Mouse (Mus musculus): ENCODE data around the gene S1pr2.
"Not testable (repeated sequence)": the region's sequence is repeated elsewhere in the genome, so short reads cannot be mapped to it uniquely, and the experiment has no call there.

The S1pr2 gene

DNA sequence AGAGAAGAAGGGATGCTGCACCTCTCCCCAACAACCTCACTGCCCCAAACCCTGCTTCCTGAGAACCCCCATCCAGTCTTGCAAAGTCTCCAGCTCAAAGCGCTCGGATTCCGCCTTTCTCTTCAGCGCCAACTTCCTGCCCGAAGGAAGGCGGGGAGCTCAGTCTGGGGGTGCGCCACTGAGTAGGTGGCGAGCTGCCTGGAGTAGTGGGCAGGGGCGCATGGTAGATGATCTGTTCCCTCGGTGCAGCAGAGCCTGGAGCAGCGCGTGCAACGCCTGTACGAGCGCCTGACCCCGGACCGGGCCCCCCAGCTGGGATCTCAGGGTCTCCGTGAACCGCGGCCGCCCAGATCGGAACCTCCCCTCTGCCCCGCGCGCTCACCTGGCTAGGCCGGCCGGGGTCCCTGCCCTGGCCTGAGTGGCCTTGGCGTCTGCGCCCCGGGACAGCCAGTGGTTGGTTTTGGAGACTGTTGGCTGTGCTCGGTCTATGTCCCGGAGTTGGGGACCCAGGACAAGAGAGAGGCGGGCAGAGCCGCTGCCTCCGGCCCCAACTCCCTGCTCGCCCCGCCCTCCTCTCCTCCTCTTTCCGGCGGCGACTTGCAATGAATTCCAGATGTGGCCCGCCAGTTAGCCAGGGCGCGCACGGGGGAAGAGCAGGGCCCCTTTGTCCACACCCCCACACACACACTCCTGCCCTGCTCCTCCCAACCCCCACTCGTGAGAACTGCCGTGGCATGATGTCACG, at the start of gene S1pr2:
Gene S1pr2 (minus strand): TSS at position 566 of the 745 bp plus-strand sequence.
- in situ Hi-C loops (cut with MboI; ENCODE audit: low sequenced_read_pairs), result no loop called here

DNA sequence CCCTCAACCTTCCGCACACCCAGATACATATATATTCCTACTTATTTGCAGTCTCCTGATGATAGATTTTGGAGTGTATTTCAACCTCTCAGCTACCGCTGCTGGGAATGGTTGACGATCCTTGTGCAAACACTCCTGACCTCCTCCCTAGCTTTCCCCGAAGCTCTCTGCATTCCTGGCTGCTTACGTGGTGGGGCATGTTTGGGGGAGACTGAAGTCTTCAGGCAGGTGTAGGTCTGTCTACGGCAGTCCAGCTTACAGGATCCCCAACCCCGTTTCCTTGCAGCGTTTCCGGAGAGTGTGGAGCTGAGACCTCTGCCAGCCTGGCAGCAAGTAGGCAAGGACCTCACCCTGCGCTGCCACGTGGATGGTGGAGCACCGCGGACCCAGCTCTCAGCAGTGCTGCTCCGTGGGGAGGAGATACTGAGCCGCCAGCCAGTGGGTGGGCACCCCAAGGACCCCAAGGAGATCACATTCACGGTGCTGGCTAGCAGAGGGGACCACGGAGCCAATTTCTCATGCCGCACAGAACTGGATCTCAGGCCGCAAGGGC, 48.8 kb upstream of the S1pr2 start:
- in situ Hi-C loops (cut with MboI; ENCODE audit: low sequenced_read_pairs), result no loop called here

DNA sequence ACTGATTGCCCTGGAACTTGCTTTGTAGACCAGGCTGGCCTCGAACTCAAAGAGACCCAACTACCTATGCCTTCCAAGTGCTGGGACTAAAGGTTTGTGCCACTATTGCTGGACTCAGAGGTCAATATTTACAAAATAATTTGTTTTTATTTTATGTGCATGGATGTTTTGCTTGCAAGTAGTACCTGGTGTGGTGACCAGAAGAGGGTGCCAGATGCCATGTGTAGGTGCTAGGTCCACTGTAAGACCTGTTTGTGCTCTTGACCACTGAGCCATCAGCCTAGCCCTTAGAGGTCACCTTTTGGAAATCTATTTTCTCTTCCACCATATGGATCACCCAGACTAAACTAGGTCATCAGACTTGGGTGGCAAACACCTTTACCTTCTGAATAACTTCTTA, 46.1 kb upstream of the S1pr2 start:
- in situ Hi-C loops (cut with MboI; ENCODE audit: low sequenced_read_pairs), result loop anchor here (5.0 kb wide), 1 partner anchor 120 kb away; no protein-coding TSS in a partner anchor

DNA sequence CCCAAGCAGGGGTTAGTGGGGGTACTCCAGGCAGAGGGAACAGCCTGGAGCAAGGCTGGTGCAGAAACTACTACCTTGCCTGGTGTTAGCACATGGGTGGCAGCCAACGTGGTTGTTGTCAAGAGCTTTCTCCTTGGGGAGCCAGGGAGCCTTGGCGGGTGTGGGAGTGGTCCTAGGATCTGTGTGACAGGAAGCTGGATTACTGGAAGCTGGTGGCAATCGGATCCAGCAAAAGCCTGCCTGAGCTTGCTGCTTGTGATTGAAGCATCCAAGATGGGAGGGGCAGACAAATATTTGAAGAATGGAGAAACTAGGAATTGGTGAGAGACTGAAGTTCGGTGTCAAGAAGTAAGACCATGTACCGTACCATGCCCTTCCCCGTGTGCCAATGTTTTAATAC, 45.7 kb upstream of the S1pr2 start:
- in situ Hi-C loops (cut with MboI; ENCODE audit: low sequenced_read_pairs), result loop anchor here (5.0 kb wide), 1 partner anchor 120 kb away; no protein-coding TSS in a partner anchor

DNA sequence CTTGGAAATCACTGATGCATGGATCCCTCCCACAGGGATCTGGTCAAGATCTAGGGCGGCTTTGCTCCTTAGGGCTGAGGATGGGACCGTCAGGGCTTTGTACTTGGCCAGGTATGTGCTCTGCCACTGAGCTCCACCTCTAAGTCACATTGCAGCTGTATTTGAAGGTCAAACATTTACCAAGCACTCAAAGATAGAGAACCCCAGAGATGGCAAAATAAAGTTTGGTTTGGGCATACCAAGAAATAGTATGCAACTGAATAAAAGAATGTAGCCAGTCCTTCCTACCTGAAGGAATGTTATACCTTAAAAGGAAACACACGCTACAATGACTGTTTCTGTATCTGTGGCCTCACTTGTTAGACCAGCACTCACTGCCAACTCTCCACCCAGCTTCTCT, 44.8 kb upstream of the S1pr2 start:
- in situ Hi-C loops (cut with MboI; ENCODE audit: low sequenced_read_pairs), result loop anchor here (5.0 kb wide), 1 partner anchor 121 kb away; no protein-coding TSS in a partner anchor

DNA sequence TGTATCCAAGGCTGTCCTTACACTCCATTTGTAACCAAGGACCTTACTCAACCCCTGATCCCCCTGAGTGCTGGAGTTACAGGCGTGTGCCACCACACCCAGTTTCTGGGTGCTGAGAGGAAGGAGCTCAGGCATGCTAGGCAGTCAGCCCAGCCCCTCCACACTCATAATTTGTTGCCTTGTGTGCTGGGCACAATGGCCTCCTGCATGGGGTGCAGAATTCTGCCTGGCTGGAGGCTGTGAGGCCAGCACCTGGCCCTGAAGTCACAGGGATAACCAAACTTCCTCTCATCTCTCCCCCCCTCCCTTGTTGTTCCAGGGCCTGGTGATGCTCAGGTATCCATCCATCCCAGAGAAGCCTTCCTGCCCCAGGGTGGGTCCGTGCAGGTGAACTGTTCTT, 42.0 kb upstream of the S1pr2 start:
- in situ Hi-C loops (cut with MboI; ENCODE audit: low sequenced_read_pairs), result no loop called here

DNA sequence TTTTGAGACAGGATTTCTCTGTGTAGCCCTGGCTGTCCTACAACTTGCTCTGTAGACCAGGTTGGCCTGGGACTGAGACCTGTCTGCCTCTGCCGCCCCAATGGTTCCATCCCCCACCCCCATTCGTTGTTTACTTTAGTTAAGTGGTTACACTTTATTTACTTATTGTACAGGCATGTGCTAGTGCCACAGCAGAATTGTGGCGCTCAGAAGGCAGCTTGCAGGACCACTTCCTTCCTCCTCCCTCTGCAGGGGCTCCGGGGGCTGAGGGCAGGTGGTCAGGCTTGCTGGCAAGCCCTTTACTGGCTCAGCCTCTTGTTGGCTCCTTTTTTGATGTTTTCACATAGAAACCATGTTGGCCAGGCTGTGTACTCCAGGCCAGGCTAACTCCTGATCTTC, 40.6 kb upstream of the S1pr2 start:
- in situ Hi-C loops (cut with MboI; ENCODE audit: low sequenced_read_pairs), result no loop called here

DNA sequence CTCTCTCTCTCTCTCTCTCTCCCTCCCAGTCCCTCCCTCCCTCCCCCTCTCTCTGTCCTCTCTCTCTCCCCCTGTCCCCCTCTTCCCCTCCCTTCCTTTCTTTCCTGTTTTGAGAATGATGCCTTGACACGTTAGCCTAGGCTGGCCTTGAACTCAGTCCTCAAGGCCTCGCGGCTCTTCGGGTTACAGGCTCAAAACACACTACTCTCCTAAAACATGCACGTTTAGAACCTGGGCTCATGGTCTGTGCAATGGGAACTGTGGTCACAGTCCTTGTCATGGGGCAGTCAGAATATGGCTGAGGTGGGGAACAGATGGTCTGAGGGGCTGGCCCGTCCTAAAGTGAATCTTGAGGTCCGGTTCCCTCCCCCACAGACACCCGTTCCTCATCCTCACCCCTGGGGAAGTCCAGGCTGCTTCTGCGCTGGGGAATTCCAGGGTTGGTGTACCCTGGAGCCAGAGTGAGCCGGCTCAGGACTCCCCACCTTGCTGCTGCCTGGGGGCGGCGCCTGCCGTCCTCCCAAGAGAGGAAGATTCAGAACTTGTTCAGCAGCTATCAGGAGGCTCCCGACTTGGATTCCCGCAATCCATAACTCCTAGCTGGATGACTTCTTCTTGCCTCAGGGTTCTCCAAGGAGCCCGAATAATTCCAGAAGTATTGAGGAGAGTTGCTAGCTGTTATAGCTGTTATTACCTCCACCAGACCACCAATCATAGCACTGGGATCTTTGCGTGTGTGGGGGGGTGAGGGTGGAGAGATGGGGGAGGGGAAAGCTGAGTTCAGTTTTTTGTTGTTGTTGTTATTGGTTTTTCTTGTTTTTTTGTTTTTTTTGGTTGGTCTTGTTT, 40.0 kb upstream of the S1pr2 start:
- in situ Hi-C loops (cut with MboI; ENCODE audit: low sequenced_read_pairs), result no loop called here

DNA sequence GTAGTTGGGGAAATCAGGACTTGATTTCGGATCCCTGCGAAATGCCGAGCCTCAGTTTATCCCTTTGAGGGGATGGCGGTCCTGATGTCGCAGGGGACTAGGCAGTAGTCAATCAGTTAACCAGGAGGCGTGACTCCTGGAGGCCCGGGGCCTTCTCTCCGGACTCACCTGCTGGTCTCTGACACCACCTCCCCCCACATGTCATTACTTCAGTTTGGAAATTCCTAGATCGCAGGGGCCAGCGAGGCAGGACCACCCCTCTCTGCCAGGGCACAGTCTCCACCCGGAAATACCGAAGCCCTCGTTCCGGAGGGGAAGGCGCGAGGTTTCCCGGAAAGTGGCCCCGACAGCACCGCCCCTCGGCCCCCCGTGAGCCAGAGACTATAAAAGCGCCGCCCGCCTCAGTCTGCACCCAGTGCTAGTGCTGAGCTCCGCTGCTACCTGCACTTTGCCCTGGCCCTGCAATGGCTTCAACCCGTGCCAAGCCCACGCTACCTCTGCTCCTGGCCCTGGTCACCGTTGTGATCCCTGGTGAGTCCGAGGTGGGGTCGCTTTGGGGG, 39.1 kb upstream of the S1pr2 start, which contains the start of gene Icam1:
Gene Icam1 (plus strand): TSS at position 415 of the 560 bp plus-strand sequence.
- in situ Hi-C loops (cut with MboI; ENCODE audit: low sequenced_read_pairs), result no loop called here

DNA sequence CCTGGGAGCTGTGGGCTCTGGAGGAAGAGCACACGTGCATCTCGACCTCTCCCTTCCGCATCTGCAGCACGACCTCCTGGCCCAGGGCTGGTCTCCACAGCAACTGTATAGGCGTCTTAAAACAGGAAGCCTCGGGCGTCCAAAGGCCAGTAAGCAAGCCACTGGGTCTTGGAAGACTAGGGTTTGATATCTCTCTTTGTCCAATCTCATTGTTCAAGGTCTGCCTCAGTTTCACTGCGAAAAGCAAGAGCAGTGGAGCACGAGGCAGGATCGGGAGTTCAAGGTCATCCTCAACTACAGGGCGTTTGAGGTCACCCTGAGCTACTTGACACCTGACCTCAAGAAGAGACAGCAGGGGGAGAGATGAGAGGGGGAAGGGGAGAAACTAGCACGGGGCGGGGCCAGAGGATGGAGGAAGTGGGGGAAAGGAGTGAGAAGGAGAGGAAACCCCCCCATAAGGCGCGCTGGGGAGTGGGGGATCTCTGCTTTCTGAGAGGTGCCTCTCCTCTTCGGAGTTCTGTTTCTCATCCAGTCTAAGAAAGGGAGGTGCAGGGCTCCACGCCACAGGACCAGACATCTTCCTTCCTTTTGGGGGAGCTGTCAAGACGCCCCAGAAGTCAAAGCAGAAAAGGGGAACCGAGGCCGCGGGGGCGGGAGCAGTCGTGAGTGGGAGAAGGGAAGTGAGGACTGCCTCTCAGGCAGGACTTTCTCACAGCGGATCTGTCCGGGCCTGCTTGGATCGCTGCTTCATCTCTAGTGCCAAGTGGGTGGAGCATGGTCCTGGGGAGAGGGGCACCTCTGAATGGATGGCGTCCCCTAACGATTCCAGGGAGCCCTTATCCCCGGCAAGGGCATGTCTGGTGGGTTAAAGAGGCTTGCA, 38.4 kb upstream of the S1pr2 start:
- in situ Hi-C loops (cut with MboI; ENCODE audit: low sequenced_read_pairs), result no loop called here

DNA sequence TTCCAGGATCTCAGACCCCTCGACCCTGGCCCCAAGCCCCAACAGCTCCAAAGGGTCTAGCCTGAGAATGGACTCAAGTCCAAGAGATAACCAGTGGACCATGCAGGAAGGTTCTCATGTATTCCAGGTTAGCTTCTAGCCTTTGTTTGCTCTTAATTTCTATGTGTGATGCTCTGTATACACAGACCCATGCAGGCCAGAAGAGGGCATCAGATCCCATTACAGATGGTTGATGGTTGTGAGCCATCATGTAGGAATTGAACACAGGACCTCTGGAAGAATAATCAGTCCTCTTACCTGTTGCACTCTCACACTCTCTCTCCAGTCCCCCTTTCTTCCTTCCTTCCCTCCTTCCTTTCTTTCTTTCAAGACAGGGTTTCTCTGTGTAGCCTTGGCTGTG, 35.8 kb upstream of the S1pr2 start:
- in situ Hi-C loops (cut with MboI; ENCODE audit: low sequenced_read_pairs), result no loop called here

DNA sequence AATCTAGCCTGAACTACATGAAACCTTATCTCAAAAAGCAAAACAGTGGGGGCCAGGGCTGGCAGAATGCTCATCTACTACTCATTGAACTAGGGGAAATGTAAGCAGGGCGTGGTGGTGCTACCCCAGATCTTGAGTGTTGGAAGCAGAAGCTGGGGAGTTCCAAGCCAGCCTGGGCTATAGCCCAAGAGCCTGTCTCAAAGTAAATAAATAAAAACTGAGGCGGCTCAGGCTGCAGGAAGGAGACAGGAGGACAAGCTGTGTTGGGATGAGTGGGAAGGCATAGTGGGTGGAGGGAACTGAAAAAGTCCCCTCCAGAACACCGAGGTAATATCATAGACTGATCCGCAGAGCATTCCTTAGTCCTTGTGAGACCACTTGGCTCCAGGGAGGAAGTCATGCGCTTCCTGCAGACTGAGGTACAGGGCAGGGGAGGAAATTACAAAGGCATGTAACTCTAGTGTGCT, 35.3 kb upstream of the S1pr2 start:
- in situ Hi-C loops (cut with MboI; ENCODE audit: low sequenced_read_pairs), result no loop called here

DNA sequence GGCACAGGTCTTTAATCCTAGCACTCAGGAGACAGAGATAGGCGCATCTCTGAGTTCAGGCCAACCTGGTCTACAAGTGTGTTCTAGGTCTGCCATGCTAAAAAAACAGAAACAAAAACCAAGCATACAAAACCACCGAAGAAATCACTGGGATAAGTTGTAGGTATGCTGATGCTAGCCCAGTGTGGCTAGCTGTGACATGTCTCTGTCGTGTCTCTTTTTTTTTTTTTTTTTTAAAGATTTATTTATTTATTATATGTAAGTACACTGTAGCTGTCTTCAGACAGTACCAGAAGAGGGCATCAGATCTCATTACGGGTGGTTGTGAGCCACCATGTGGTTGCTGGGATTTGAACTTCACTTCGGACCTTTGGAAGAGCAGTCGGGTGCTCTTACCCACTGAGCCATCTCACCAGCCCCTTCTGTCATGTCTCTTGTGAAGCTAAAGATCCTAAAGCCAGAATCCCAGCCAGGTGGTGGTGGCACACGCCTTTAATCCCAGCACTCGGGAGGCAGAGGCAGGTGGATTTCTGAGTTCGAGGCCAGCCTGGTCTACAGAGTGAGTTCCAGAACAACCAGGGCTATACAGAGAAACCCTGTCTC, 34.5 kb upstream of the S1pr2 start:
- in situ Hi-C loops (cut with MboI; ENCODE audit: low sequenced_read_pairs), result not testable (repeated sequence)

DNA sequence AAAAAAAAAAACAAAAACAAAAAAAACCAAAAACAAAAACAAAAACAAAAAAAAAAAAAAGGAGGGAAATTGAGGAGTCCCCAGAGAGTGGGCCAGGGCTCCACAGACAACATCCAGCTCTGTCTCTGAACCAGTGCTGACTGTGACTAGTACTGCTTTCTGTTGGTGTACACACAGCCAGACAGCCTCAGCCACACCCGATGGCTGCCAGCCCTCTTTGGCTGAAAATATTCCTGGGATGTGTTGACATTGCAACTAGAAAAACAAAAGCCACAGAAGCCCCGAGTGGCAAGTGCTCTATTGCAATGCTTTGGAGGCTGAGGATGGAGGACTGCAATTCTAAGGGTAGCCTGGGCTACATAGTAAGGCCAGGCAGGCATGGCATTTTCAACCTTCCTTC, 33.8 kb upstream of the S1pr2 start:
- in situ Hi-C loops (cut with MboI; ENCODE audit: low sequenced_read_pairs), result no loop called here

DNA sequence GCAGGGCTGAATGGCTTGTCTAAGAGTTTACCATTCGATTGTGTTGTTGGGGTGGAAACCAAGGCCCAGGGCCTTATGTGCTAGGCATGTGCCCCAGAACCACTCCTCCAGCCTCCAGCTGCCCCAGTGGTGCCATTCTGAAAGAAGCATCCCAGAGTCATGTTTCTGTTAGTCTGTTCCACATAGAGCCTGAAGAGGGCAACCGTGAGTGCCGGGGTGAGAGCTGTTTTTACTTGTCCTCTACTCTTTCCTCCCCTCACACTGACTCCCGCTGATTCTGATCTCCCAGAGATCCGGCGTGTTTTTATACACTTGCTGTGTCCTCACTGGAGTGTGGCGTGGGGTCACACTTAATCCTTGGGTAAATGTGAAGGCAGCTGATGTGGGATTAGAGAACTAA, 31.4 kb upstream of the S1pr2 start:
- in situ Hi-C loops (cut with MboI; ENCODE audit: low sequenced_read_pairs), result no loop called here

DNA sequence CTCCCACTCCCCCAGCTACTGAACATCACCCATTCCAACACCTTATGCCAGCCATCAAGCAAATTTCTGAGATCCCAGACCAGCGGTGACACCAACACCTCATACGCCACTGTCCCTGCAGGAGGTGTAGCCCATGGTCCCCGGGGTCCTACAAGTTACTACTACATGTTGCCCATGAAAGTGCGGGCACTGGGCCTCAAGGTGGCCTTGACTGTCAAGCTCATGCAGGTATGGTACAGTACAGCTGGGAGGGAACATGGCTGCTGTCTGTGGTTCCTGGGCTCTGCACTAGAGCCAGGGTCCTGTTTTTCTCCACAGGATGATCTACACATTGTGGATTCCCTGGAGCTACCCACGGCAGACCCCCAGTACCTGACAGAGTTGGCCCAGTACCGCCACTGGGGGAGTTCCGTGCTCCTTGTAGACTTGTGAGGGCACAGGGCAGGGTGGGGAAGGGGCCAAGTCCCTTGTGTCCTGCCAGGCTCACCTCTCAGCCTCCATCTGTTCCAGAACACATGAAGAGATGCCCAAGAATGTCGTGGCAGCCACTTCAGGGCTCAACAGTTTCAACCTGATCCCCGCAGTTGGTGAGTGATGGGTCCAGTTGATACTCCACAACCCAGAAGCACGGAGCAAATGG, 30.9 kb upstream of the S1pr2 start:
- in situ Hi-C loops (cut with MboI; ENCODE audit: low sequenced_read_pairs), result no loop called here

DNA sequence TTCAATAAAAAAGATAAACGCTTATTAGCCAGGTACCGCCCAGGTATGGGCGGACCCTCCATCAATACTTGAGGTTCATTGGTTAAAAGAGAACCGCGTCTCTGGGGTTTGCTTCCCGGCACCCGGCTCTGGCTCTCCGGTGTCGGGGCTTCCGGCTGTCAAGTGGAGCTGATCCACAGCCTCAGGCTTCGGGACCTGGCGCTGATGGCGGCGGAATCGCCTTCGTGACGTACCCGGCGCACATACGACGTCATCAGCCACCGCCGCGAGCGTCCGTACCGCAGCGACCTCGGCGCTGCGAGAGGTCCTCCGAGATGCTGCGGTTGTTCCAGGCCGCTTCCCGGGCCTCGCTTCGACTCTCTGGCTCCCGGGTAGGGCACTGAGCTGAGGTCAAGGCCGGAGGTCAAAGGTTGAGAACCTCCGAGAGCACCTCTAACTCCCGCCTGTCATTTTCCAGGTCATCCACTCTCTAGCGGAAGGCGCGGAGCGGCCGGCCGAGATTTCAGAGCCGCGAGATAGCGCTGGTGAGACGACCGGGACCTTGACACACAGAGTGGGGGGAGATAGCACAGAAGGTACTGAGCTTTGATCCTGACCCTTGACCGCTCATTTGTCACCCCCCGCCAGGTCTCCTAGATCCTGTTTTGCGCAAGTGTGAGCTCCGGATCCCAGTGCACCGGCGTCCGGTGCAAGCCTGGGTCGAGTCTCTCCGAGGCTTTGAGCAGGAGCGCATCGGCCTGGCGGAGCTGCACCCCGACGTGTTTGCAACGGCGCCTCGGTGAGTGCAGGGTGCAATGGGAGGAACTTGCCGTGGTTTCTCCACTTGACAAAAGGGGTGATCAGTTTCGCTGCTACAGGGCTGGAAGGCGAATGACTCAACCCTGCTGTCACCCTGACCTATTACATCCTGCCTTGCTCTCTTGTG, 26.3 kb upstream of the S1pr2 start, which contains the start of gene Mrpl4:
Gene Mrpl4 (plus strand): TSS at position 112 of the 925 bp plus-strand sequence.
- in situ Hi-C loops (cut with MboI; ENCODE audit: low sequenced_read_pairs), result loop anchor here (5.0 kb wide), 1 partner anchor 91 kb away; no protein-coding TSS in a partner anchor

DNA sequence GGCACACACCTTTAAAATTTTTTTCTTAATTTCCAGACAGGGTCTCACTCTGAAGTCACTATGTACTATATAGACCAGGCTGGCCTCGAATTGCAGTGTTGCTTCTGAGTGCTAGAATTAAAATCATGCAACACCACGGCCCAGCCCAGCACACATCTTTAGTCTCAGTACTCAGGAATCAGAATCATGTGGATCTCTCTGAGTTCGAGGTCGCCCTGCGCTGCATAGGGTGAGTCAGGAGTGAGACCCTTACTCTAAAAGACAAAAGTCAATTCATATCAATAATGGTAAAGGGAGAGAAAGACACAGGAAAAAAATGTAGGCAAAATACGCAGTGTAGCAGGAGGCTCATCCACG, 25.7 kb upstream of the S1pr2 start:
- in situ Hi-C loops (cut with MboI; ENCODE audit: low sequenced_read_pairs), result loop anchor here (5.0 kb wide), 1 partner anchor 90 kb away; no protein-coding TSS in a partner anchor
